Mouse (Mus musculus): ENCODE data around the gene Rbfox1. TPM values are rescaled to one million over a fixed set of nuclear protein-coding genes. Genes with fewer than 3 reads are reported as not detected.

Rbfox1 gene
- polyA plus RNA-seq, 1 experiment from 2014 or later = 13.9 TPM

GRCm38 (mm10) chr16:6287699-6288098 is 402.5 kb downstream of the Rbfox1 start:
- Histone ChIP-seq H3K27me3 (replicated peaks; ENCODE audit: control insufficient read depth, insufficient read depth, low read length) (no peaks in the 10 kb centered on the region), H3K9ac (ENCODE audit: low read depth, low read length) (no peak overlapping the region), H3K4me2 (ENCODE audit: low read depth, low read length) (no peak overlapping the region), H3K9me3 (ENCODE audit: control insufficient read depth, low read length) (no peaks in the 10 kb centered on the region), H3K4me1 (ENCODE audit: control insufficient read depth, insufficient read depth, low read length) (no peaks in the 10 kb centered on the region), H3K27ac (replicated peaks; ENCODE audit: low read depth, low read length) (no peak overlapping the region), H3K36me3 (ENCODE audit: control insufficient read depth, insufficient read depth, low read length) (no peaks in the 10 kb centered on the region), H3K4me3 (ENCODE audit: low read depth, low read length) (no peak overlapping the region)
- peak; percentile 9 for DNase-seq (ENCODE audit: low spot score)
- ATAC-seq (ENCODE audit: low read depth) = no peak
- WGBS = 77% methylated on average over 2 of the region's 2 CpGs

DNA sequence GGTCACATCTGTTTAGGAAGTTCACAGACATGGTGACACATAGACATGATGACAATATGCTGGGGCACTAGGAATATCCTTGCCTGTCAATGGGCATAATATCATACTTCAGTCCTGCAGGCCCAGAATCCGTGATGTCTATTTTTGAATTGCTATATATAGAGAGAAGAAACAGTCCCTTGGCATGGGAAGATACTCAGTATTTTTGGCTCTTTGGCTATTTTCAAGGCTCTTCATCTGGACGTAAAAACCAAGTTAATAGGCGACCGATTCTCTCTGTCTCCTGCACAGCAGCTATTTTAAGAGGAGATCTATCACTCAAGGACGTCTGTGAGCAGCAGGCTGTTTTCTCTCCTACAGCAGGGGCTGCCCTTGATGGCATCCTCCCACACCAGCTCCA is 415.0 kb downstream of the Rbfox1 start:
- WGBS = 78% methylated on average over 5 of the region's 5 CpGs
- ATAC-seq (ENCODE audit: low read depth) = no peak
- no peaks in the 10 kb centered on the region for H3K36me3 ChIP-seq (ENCODE audit: control insufficient read depth, insufficient read depth, low read length)
- no peak for DNase-seq (ENCODE audit: low spot score)
- H3K4me1 ChIP-seq (ENCODE audit: control insufficient read depth, insufficient read depth, low read length) = no peaks in the 10 kb centered on the region
- H3K9ac ChIP-seq (ENCODE audit: low read depth, low read length) = no peak overlapping the region
- no peak overlapping the region for H3K4me2 ChIP-seq (ENCODE audit: low read depth, low read length)
- H3K27ac ChIP-seq (replicated peaks; ENCODE audit: low read depth, low read length) = no peak overlapping the region
- no peaks in the 10 kb centered on the region for H3K9me3 ChIP-seq (ENCODE audit: control insufficient read depth, low read length)
- H3K27me3 ChIP-seq (replicated peaks; ENCODE audit: control insufficient read depth, insufficient read depth, low read length) = no peaks in the 10 kb centered on the region
- no peak overlapping the region for H3K4me3 ChIP-seq (ENCODE audit: low read depth, low read length)

GRCm38 (mm10) chr16:6303082-6303481 is 417.9 kb downstream of the Rbfox1 start:
- 68% methylated on average over 1 of the region's 1 CpGs for WGBS
- ATAC-seq (ENCODE audit: low read depth) (no peak), DNase-seq (ENCODE audit: low spot score) (no peak)

GRCm38 (mm10) chr16:6309940-6310339 is 424.8 kb downstream of the Rbfox1 start:
- Histone ChIP-seq H3K9me3 (ENCODE audit: control insufficient read depth, low read length) (no peaks in the 10 kb centered on the region), H3K9ac (ENCODE audit: low read depth, low read length) (no peak overlapping the region), H3K27ac (replicated peaks; ENCODE audit: low read depth, low read length) (no peak overlapping the region), H3K4me2 (ENCODE audit: low read depth, low read length) (no peak overlapping the region), H3K36me3 (ENCODE audit: control insufficient read depth, insufficient read depth, low read length) (no peaks in the 10 kb centered on the region), H3K4me3 (ENCODE audit: low read depth, low read length) (no peak overlapping the region), H3K27me3 (replicated peaks; ENCODE audit: control insufficient read depth, insufficient read depth, low read length) (no peaks in the 10 kb centered on the region), H3K4me1 (ENCODE audit: control insufficient read depth, insufficient read depth, low read length) (no peaks in the 10 kb centered on the region)
- DNase-seq (ENCODE audit: low spot score) (no peak), ATAC-seq (ENCODE audit: low read depth) (no peak)

More at GRCm38 (mm10) chr16:6303082-6303481, 417.9 kb downstream of the Rbfox1 start:
- Histone ChIP-seq H3K36me3 (ENCODE audit: control insufficient read depth, insufficient read depth, low read length) (no peaks in the 10 kb centered on the region), H3K9me3 (ENCODE audit: control insufficient read depth, low read length) (no peaks in the 10 kb centered on the region), H3K4me1 (ENCODE audit: control insufficient read depth, insufficient read depth, low read length) (no peaks in the 10 kb centered on the region), H3K4me3 (ENCODE audit: low read depth, low read length) (no peak overlapping the region), H3K27ac (replicated peaks; ENCODE audit: low read depth, low read length) (no peak overlapping the region), H3K4me2 (ENCODE audit: low read depth, low read length) (no peak overlapping the region), H3K27me3 (replicated peaks; ENCODE audit: control insufficient read depth, insufficient read depth, low read length) (no peaks in the 10 kb centered on the region), H3K9ac (ENCODE audit: low read depth, low read length) (no peak overlapping the region)

DNA sequence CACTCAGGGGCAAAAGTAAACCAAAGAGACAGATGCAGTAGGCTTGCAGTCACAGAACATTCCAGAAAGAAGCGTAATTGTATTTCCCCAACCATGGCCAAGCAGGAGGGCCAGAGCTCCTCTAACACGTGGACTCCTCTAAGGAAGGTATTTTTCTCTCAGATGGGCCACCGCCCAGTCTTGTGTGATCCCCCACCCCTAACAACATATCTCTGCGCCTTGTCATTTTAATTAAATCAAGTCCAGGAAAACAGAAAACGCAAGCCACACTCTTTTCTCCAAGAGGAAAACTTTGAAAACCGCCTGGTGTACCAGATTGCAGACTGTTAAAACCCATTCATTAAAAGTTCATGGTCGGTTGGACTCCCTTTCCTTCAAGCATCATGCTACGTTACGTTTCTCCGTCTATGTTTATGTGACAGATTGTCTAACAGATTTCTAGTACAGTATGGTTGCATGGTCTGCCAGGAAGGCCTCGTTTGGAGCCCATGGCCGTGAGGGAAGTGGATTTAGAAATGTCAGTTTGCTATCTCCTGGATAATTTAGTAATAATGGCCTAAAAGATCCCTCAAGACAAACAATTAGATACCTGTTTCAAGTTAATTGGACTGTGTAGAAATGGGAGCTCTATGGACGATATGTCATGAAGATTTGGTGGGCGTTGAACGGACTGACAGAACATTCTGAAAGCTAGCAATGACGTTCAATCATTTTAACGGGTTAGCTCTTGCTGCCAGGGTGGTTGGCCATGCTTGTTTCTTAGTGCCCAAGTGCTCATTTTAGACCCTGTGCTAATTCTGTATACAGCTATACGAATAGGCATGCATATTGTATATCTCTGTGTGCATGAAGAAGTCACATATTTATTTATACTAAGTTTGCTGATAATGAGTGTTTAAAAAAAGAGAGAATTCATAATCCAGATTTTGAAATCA is 425.9 kb downstream of the Rbfox1 start:
- Histone ChIP-seq H3K9ac (ENCODE audit: low read depth, low read length) (no peak overlapping the region), H3K27me3 (replicated peaks; ENCODE audit: control insufficient read depth, insufficient read depth, low read length) (no peaks in the 10 kb centered on the region), H3K4me2 (ENCODE audit: low read depth, low read length) (no peak overlapping the region), H3K4me3 (ENCODE audit: low read depth, low read length) (no peak overlapping the region), H3K9me3 (ENCODE audit: control insufficient read depth, low read length) (no peaks in the 10 kb centered on the region), H3K36me3 (ENCODE audit: control insufficient read depth, insufficient read depth, low read length) (no peaks in the 10 kb centered on the region), H3K27ac (replicated peaks; ENCODE audit: low read depth, low read length) (no peak overlapping the region), H3K4me1 (ENCODE audit: control insufficient read depth, insufficient read depth, low read length) (no peaks in the 10 kb centered on the region)
- DNase-seq (ENCODE audit: low spot score) (no peak), ATAC-seq (ENCODE audit: low read depth) (no peak)
- 73% methylated on average over 18 of the region's 18 CpGs for WGBS

GRCm38 (mm10) chr16:6313689-6314088 is 428.5 kb downstream of the Rbfox1 start:
- no peak overlapping the region for H3K9ac ChIP-seq (ENCODE audit: low read depth, low read length)
- no peaks in the 10 kb centered on the region for H3K4me1 ChIP-seq (ENCODE audit: control insufficient read depth, insufficient read depth, low read length)
- H3K4me2 ChIP-seq (ENCODE audit: low read depth, low read length) = no peak overlapping the region
- H3K27ac ChIP-seq (replicated peaks; ENCODE audit: low read depth, low read length) = no peak overlapping the region
- no peak for ATAC-seq (ENCODE audit: low read depth)
- no peaks in the 10 kb centered on the region for H3K9me3 ChIP-seq (ENCODE audit: control insufficient read depth, low read length)
- no peak overlapping the region for H3K4me3 ChIP-seq (ENCODE audit: low read depth, low read length)
- WGBS = 75% methylated on average over 6 of the region's 6 CpGs
- DNase-seq (ENCODE audit: low spot score) = peak; percentile 18
- no peaks in the 10 kb centered on the region for H3K36me3 ChIP-seq (ENCODE audit: control insufficient read depth, insufficient read depth, low read length)
- H3K27me3 ChIP-seq (replicated peaks; ENCODE audit: control insufficient read depth, insufficient read depth, low read length) = no peaks in the 10 kb centered on the region

DNA sequence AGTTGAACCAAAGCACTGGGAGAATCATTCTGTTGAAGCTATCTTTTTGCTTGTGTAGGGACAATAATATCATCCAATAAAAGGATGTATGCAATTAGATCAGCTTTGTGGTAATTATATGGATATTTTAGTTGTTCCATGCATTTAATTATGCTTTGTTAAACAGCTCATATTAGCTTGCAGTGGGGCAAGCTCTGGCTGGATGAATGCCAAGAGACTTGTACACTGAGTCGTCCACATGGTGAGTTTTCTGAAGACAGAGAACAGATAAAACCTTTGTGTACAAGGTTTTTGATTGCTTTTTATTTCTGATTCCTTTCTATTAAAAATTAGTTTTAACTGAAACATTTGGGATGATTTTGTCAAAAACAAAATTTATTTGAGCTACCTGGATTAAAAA is 439.7 kb downstream of the Rbfox1 start:
- DNase-seq (ENCODE audit: low spot score) (peak; percentile 60), ATAC-seq (ENCODE audit: low read depth) (no peak)
- H3K36me3 ChIP-seq (ENCODE audit: control insufficient read depth, insufficient read depth, low read length) = no peaks in the 10 kb centered on the region
- no peaks in the 10 kb centered on the region for H3K4me1 ChIP-seq (ENCODE audit: control insufficient read depth, insufficient read depth, low read length)
- H3K27ac ChIP-seq (replicated peaks; ENCODE audit: low read depth, low read length) = no peak overlapping the region
- no peaks in the 10 kb centered on the region for H3K9me3 ChIP-seq (ENCODE audit: control insufficient read depth, low read length)
- no peaks in the 10 kb centered on the region for H3K27me3 ChIP-seq (replicated peaks; ENCODE audit: control insufficient read depth, insufficient read depth, low read length)
- H3K9ac ChIP-seq (ENCODE audit: low read depth, low read length) = no peak overlapping the region
- WGBS = 22% methylated on average over 1 of the region's 1 CpGs
- H3K4me2 ChIP-seq (ENCODE audit: low read depth, low read length) = no peak overlapping the region
- H3K4me3 ChIP-seq (ENCODE audit: low read depth, low read length) = no peak overlapping the region

GRCm38 (mm10) chr16:6331400-6331939 is 446.3 kb downstream of the Rbfox1 start:
- Histone ChIP-seq H3K9ac (ENCODE audit: low read depth, low read length) (no peak overlapping the region), H3K4me3 (ENCODE audit: low read depth, low read length) (no peak overlapping the region), H3K9me3 (ENCODE audit: control insufficient read depth, low read length) (no peaks in the 10 kb centered on the region), H3K27ac (replicated peaks; ENCODE audit: low read depth, low read length) (no peak overlapping the region), H3K4me2 (ENCODE audit: low read depth, low read length) (no peak overlapping the region), H3K36me3 (ENCODE audit: control insufficient read depth, insufficient read depth, low read length) (no peaks in the 10 kb centered on the region), H3K4me1 (ENCODE audit: control insufficient read depth, insufficient read depth, low read length) (no peaks in the 10 kb centered on the region), H3K27me3 (replicated peaks; ENCODE audit: control insufficient read depth, insufficient read depth, low read length) (no peaks in the 10 kb centered on the region)
- DNase-seq (ENCODE audit: low spot score) (peak; percentile 28), ATAC-seq (ENCODE audit: low read depth) (no peak)
- WGBS = 58% methylated on average over 10 of the region's 10 CpGs

- DNase-seq (ENCODE audit: low spot score) (no peak), ATAC-seq (ENCODE audit: low read depth) (no peak)
- 62% methylated on average over 2 of the region's 2 CpGs for WGBS
- Histone ChIP-seq H3K27ac (replicated peaks; ENCODE audit: low read depth, low read length) (no peak overlapping the region), H3K9me3 (ENCODE audit: control insufficient read depth, low read length) (no peaks in the 10 kb centered on the region), H3K4me1 (ENCODE audit: control insufficient read depth, insufficient read depth, low read length) (no peaks in the 10 kb centered on the region), H3K27me3 (replicated peaks; ENCODE audit: control insufficient read depth, insufficient read depth, low read length) (no peaks in the 10 kb centered on the region), H3K4me2 (ENCODE audit: low read depth, low read length) (no peak overlapping the region), H3K36me3 (ENCODE audit: control insufficient read depth, insufficient read depth, low read length) (no peaks in the 10 kb centered on the region), H3K4me3 (ENCODE audit: low read depth, low read length) (no peak overlapping the region), H3K9ac (ENCODE audit: low read depth, low read length) (no peak overlapping the region)
Observed at GRCm38 (mm10) chr16:6333273-6333672, 448.1 kb downstream of the Rbfox1 start.

All from embryonic facial prominence, embryonic 14.5 days (tissue).